Mouse (Mus musculus) B cell, adult 2 months (primary cell): ENCODE measurements around the gene Lat2.

Experiments used
- DNase-seq, 2 experiments: peaks; one replicate each; pipeline ENCODE4 v3.0.0; 2022

The Lat2 gene

DNA sequence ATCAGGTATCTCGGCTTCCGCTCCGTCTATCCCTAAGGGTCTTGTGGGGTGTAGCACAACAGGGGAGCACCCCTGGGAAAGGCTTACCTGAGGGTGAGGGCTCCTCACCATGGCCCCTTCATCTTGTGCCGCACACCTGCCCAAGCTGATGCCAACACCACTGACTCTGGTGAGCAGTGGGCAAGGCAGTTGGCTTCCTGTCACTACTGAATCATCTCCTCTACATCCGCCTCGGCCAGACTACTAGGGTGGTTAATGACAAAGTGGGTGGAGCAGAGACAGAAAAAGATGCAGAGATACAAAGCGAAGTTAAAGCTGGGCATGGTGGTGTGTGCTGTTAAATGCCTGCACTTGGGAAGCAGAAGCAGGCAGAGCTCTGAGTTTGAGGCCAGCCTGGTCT is at the start of gene Lat2:
Gene Lat2 (minus strand): TSS at position 224 of the 400 bp plus-strand sequence.
- peak; percentile 61 for DNase-seq

DNA sequence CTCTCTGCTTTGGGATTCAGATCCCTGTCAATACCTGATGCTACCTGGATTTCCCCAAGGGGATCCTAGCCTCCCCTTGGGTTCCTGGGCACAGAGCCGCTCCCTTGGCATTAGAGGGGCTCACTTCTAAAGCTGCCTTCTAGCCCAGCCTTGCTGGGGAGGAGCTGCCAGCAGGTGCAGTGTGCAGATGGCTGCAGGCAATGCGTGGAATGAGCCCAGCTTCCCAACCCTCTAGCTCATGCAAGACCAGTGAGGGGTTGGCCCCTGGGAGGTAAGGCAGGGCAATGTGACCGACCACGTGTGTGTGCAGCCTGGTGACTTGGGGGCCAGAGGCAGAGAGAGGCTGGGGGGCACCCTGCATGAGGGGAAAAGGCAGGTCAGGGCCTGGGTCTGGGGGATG is 41.9 kb upstream of the Lat2 start:
- no peak for DNase-seq

DNA sequence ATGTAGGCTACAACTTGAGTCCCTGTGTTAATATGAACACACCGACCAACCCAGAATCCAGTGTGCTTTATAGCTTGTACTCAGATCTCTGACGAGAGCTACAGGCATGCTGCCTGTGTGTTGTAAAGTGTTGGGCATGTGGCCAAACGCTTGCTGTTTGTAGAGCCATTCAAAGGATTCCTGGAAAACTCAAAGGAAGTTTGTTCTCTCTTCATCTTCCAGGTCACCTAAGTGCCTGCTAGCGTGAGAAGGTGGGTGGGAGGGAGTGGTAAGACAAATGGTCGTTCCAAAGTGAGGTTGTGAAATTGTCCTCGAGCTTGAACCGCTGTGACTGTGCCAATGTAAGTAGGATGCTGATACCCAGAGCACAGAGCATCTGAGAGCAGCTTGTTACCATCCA is 37.2 kb upstream of the Lat2 start:
- no peak for DNase-seq

DNA sequence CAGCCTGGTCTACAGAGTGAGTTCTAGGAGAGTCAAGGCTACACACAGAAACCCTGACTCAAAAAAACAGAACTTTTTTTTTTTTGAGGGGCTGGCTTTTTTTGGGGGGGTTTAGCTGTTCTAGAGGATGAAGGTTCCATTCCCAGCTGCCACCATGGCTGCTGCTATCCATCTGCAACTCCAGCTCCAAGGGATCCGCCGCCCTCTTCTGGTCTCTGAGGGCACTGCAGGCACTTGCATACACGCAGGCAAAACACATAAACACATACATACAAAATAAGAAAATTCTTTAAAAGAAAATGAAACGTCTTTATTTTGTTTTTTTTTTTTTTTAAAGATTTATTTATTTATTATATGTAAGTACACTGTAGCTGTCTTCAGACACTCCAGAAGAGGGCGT is 36.1 kb upstream of the Lat2 start:
- DNase-seq = peak; percentile 81

DNA sequence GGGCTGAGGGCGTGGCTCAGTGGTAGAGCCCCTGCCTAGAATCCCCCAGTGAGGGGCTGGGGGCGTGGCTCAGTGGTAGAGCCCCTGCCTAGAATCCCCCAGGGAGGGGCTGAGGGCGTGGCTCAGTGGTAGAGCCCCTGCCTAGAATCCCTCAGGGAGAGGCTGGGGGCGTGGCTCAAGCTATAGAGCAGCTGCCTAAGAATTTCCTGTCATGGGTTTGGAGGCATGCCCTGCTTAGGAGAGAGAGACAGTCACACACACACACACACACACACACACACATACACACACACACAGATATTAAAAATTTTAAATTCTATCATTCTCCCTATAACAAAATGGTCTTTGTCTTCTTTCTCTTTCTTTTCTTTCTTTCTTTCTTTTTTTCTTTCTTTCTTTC is 34.2 kb upstream of the Lat2 start:
- DNase-seq = peak; percentile 48 to 62

DNA sequence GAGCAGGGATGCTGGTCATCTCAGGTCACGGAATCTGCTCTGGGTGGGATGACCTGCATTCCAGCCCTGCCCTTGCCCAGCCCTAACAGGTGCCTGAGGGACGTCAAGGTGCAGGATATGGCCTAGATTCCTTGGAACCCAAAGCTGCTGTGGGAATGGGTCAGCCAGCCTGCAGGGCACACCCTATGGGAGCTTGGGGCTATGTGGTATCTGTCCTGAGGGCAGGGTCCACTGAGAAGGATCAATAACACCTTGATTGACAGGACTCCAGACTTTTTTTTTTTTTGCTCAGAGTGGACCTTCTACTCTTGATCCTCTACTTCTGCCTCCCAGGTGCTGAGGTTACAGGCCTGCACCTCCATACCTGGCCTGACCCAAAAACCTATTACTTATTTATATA is 32.6 kb upstream of the Lat2 start:
- no peak for DNase-seq

DNA sequence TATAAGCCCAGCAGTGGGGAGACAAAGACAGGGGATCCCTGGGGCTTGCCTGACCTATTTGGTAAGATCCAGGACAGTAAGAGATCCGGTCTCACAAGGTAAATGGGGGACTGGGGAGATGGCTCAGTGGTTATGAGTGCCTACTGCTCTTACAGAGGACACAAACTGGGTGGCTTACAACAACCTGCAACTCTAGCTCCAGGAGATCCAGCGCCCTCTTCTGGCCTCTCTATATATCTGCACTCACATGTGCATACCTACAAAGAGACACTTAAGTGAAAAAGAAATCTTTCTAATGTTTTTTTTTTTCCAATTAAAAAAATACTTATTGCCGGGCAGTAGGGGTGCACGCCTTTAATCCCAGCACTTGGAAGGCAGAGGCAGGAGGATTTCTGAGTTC is 31.6 kb upstream of the Lat2 start:
- DNase-seq = no peak

DNA sequence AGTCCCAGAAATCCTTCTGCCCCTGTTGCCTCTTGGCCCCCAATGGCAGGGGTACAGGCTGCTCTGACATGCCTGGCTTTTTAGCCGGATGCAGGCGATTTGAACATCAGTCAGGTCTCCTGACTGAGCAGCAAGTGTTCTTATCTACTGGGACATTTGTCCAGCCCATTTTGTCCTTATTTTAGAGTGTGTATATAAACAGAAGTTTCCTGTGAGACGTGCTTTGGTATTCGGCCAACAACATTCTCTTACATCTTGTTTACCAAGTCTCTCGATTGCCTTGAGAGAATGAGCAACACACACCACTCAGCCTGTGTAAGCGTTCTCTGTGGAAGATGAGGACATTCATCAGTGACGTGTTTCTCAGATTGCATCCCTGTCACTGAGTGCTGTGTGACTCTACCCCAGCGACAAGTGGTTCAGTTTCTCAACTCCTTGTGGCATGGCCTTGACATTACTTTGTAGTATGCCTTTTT is 29.9 kb upstream of the Lat2 start:
- no peak for DNase-seq

DNA sequence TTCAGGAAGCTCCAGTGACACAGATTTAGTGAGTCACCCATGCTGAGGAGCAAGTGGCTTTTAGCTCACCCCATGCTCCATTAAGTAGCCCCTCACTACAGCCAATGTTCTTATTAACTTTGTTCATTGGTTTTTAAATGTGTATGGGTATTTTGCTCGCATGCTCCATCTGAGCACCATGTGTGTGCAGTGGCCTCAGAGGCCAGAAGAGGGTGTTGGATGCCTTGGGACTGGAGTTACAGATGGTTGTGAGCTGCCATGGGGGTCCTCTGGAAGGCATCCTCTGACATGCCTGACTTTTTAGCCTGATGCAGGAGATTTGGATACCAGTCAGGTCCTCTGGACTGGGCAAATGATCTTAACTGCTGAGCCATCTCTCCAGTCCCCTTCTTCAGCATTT is 29.3 kb upstream of the Lat2 start:
- no peak for DNase-seq

DNA sequence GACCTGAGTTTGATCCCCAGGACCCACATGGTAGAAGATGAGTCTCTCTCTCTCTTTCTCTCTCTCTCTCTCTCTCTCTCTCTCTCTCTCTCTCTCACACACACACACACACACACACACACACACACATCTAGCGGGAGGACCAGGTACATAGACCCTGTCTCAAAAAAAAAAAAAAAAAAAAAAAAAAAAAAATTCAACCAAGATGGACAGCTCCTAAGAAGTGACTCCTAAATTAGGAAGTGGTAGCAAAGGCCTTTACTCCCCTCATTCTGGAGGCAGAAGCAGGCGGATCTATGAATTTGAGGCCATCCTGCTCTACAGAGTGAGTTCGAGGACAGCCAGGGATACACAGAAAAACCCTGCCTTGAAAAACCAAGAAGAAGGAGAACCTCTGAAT is 25.5 kb upstream of the Lat2 start:
- no peak for DNase-seq

DNA sequence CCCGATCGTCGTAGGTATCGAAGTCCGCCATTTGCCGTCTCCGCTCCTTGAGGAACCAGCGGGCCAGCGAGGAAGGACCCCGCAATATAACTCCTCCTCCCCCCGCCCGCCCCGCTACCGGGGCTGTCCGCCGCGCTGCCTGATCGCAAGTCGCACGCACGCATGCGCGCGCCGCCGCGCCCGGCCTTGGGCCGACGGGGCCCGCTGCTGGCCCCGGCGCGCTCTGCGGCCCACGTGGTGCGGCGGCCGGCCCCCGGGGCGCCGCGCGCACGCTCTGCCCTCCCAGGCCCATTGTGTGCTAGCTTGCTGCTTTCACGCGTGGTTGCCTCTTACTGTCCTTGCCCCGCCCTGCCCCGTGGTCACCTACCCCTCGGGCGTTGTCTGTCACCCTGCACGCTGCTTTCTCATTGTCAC is 24.5 kb upstream of the Lat2 start, which contains the start of gene Eif4h:
Gene Eif4h (minus strand): TSS at position 222 of the 414 bp plus-strand sequence.
- peak; percentile 98 for DNase-seq

DNA sequence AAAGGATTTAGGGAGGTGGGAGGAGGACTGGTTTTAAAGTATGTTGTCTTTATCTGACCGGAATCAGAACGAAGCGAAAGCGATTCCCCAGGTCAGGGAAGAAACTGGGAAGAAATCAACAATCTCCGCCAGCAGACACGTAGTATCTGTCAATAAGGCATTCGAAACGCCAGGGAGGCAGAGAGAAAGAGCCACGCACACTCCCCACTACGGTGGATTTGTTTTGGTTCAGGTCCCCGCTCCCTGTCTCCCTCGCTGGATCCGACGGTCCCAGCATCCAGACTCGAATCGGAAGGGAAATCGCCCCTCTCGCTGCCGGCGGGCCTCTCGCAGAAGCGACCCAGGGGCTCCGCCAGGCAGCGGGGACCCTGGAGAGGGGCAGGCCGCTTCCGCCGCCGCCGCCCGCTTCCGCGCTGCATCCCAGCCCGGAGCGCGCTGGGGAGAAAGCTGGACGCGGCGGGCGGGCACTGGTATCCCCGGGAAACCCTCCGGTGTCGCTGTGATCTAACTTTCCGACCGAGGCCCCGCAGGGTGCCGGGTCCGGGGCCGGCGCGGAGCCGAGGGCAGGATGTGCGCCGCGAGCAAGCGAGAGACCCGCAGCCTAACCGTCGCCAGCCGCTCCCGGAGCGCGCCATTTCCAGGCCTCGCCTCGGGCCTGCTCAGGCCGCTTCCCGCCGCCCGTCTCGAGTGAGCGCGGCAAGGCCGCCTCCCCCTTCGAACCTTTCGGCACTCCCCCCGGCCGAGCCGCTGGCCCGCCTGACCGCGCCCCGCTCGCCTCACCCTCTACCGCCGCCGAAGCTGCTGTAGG is 23.8 kb upstream of the Lat2 start:
- no peak for DNase-seq

DNA sequence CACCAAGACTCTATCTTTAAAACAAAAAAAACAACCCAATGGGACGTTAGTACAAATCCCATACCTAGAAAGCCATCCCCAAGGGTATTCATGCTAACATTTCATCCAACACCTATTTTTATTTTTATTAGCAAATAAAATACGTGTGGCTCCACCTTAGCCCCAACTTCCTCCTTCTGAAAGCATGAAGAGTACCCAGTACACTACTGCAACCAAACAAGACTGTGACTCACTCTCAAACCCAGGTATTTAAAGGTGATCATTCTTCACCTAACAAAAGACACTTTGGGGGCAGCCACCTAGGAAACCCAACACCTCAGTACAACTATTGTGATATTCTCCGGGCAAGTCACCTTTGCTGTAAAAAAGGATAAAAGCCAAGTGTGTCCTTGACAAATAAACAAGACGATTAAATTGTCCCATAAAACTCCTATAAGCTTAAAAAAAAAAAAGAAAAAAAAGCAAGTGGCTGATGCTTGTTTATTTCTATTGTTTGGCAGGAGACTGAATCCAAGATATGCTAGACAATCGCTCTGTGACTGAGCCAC is 23.1 kb upstream of the Lat2 start:
- DNase-seq = peak; percentile 30 to 39

DNA sequence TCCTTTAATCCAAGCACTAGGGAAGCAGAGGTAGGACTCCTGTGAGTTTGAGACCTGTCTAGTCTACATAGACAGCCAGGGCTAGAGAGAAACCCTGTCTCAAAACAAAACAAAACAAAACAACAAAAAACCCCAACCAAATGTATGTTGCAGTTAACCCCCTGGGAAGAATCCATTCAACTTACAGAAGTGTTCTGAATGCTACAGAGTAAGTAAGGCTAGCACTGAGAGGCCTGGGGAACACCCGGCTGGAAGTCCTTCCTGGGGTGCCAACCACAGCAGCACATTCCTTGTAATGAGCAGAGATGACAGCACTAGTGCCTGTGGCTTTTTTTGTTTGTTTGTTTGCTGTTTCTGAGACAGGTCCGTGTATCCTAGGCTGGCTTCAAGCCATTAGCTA is 18.0 kb upstream of the Lat2 start:
- no peak for DNase-seq

DNA sequence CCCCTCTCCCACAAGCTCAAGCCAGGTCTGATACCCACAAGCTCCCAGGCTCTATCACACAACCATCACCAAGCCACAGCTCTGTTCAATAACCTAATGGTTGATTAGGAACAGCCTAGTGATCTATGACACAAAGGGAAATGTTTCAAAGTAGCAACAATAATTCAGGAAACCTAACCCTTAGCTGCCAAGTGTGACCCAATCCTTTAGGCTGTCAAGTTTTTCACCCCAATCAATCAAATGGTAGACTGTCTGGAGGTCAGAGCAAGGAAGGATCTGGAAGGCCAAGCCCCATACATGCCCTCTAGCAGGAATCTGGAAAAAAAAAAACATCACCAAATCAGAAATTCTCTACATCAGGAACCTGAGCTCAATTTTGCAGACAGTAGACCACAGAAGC is 16.0 kb upstream of the Lat2 start:
- no peak for DNase-seq

DNA sequence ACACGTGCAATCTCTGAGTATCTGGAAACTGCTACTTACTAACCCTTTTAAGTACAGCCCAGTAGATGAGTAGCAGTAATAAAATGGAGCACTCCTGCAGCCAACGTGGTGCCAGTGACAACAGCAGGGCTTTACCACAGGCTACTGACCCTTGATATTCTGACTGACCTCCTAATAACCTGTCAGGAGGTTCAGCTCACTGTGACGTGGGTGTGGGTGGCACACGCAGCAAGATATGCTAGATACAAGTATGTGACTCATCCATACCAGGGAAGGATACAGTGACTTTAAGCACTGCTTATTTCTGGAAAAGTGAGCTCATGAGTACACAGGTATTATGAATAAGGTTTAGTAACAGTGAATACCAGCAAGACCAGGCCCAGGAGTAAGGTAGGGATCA is 14.7 kb upstream of the Lat2 start:
- DNase-seq = no peak

DNA sequence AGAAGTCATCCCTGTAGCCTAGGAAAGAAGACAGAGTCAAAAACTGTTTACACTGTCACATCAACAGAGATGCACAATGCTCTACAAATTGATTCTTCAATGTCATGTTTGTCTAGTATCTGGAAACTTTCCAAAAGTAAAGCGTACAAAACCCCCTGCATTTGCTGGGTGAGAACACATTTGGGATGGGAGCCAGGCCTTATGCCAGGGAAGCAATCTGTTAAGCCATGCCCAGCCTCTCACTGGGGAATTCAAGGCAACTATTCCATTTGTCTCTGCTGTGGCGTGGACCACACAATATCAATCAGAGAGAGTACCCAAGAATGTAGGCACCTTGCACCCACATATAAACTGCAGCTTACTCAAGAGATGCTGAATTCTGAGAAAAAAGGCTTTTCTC is 7.2 kb upstream of the Lat2 start:
- no peak for DNase-seq

DNA sequence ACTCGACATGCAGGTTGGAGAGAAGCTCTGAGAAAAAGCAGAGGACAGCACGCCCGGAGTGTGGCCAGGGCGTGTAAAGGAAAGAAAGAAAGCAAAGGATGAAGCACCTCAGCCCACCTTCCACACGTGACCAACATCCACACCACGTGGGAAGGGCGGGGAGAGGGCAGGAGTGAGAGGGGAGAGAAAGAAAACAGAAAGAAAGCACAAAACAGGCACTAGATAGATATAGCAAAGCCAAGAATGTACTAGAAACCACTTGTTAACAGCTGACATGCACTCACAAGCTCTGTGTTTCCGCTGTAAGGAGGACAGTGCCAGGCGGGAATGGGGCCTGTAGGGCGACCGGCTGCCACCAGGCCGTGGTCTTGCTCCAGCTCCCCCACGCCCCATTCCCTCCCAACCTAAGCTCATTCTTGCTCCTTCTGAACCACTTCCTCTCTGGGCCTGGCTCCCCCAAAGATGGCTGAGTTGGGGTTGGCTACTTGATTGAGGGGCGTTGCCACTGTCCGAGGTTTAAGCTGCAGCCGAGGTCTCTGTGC is 6.3 kb upstream of the Lat2 start:
- DNase-seq = no peak

DNA sequence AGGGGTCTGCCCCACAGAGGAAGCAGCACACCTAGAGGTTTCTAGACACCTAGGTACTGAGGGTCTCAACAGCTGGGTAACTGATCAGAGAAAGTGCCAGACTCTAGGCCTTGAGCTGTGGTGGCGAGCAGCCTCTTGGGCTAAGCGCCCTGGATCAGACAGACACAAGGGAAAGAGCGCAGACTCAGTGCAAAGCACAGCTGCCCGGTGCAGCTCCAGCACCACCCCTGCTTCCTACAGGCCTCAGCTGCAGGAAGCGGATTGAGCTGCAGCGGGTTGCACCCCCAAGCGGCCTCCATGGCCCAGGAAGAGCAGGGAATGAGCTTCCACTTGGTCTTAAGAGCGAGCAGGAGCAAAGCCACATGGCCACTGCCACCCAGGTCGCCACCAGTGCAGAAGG is 5.6 kb upstream of the Lat2 start:
- no peak for DNase-seq

DNA sequence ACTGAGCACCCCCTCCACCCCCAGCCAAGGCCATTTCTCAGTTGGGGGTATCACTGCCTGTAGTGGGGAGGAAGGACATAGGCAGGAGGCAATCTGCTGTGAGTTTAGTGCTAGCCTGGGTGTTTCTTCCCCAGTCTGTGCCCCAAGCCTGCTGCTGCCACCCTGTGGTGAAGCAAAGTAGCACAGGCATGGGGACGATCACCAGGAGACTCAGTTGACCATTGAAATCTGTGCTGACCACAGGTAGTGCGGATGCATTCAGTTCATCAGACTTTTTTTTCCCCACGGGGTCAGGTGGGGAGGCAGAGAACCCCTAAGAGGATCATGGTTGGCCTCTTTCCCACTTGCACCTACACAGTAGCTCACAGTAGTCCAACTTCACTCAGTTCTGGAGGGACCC is 2.2 kb upstream of the Lat2 start:
- DNase-seq = peak; percentile 82 to 84

DNA sequence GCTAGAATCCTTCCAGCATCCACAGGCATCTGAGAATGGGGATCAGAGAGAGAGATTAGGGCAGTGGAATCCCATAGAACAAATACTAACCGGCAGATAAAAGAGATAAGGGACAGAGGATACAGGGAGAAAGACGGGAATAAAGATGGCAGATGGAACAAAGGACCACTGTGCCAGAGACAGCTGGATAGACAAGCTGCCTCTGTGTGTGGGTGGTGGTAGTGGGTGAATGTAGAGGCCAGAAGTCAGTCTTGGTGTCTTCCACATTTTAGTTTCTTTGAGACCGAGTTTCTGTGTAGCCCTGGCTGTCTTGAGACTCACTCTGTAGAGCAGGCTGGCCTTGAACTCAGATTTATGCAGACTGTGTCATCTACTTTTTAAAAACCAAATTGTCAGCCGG is 955 bp upstream of the Lat2 start:
- no peak for DNase-seq

DNA sequence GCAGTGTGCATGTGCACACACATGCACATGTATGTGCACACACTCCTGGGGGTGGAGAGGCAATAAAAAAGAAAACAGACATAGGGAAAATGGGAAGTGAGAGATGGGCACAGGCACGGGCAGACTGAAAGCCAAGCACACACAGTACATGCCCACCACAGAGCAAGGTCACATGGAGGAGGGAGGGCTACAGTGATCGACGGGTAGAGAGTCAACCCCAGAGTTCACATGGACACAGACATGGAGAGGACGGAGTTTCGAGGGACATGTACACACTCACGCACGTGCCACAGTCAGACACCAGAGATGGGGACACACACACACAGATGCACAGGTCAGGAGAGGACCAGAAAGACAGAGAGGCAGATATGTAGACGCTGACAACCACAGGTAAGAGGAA is 555 bp upstream of the Lat2 start:
- DNase-seq = no peak

DNA sequence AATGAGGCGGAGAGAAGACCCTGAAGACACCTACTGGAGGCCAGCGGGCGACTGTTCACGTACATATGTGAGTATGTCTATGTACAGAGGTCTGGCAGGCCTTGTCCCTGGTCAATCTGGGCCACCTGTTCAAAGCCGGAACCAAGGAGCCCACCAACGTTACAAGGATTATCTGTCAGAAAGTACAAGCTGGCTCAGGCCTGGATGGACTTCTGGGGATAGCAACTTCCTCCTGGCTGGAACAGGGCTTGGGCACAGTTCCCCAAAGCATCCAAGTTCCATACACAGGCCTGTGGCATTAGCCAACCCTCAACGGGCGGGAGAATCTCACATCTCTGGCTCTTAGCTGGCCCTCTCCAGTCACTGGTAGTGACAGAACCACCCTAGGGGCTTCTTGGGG is 529 bp downstream of the Lat2 start:
- DNase-seq = peak in 1 of 2 experiments; percentile 19

DNA sequence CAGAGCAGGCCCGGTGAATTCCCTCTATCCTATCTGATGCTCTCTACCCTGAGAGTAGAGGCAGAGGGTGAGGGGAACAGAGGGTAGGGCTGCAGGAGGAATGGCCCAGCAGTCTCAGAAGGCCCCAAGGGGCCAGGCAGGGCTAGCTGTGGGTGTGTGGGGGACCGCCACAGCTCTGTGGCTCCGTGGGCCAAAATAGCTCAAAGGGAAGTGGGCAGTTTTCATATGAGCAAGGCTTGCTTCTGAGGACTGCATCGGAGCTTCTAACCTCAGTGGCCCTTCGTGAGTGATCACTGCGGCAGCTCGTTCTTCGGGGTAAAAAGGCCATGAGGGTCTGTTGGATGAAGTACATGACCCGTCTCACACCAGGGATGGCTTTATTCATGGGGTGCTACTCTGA is 1.1 kb downstream of the Lat2 start:
- DNase-seq = peak; percentile 68 to 70
